Mouse (Mus musculus) intestine, embryonic 15.5 days (tissue): ENCODE measurements around the gene Prss38. TPM values are rescaled to one million over a fixed set of nuclear protein-coding genes. Genes with fewer than 3 reads are reported as not detected.

Experiments
- ATAC-seq: fragments of 200-750 bp; cut with Nextera tagmentation; 2 replicates; pipeline ENCODE4 v1.8.0; 2017; ENCODE audit warnings: moderate TSS enrichment, moderate library complexity
- H3K27ac ChIP-seq: fragments of 300-500 bp; sonication (generic); 2 replicates; pipeline ENCODE4 v1.5.1; 2015; ENCODE audit warnings: mild to moderate bottlenecking, inconsistent platforms
- H3K27me3 ChIP-seq: fragments of 300-500 bp; sonication (generic); replicated peaks from 2 replicates; pipeline ENCODE4 v1.6.1; 2015; ENCODE audit warnings: inconsistent platforms
- H3K36me3 ChIP-seq: fragments of 300-500 bp; sonication (generic); 2 replicates; pipeline ENCODE4 v1.6.1; 2015; ENCODE audit warnings: inconsistent platforms
- H3K4me1 ChIP-seq: fragments of 300-500 bp; sonication (generic); replicated peaks from 2 replicates; pipeline ENCODE4 v1.6.1; 2015; ENCODE audit warnings: inconsistent platforms
- H3K4me2 ChIP-seq: fragments of 300-500 bp; sonication (generic); replicated peaks from 2 replicates; pipeline ENCODE4 v1.6.1; 2015; ENCODE audit warnings: mild to moderate bottlenecking, inconsistent platforms
- H3K4me3 ChIP-seq: fragments of 300-500 bp; sonication (generic); replicated peaks from 2 replicates; pipeline ENCODE4 v1.5.1; 2015; ENCODE audit warnings: inconsistent platforms
- H3K9ac ChIP-seq: fragments of 300-500 bp; sonication (generic); 2 replicates; pipeline ENCODE4 v1.6.1; 2015; ENCODE audit warnings: inconsistent platforms
- H3K9me3 ChIP-seq: fragments of 300-500 bp; sonication (generic); 2 replicates; pipeline ENCODE4 v1.6.1; 2016; ENCODE audit warnings: inconsistent platforms
- WGBS: fragments of 180-500 bp; shearing (Covaris S2); methylation state at CpG from one replicate; pipeline ENCODE4 v1.1.7; 2015; 5-methylcytosine and 5-hydroxymethylcytosine counted together
- polyA plus RNA-seq: library from polyadenylated mRNA; unstranded; fragments of >200 nt; fragmentation: Nextera tagmentation; extraction: Ambion mirVana; gene quantifications from 2 replicates; pipeline ENCODE4 v1.2.1, GENCODE M21; 2015

Prss38 gene
- polyA plus RNA-seq, 1 experiment from 2014 or later, result not detected

- no peaks in the 10 kb centered on the region for H3K36me3 ChIP-seq
- H3K9me3 ChIP-seq, result no peaks in the 10 kb centered on the region
- WGBS, result 6% methylated on average over 1 of the region's 1 CpGs
- H3K4me2 ChIP-seq, result no peak overlapping the region
- peaks cover 13% of the 10 kb centered on the region for H3K4me1 ChIP-seq
- H3K4me3 ChIP-seq, result no peak overlapping the region
- no peaks in the 10 kb centered on the region for H3K27me3 ChIP-seq
- H3K27ac ChIP-seq, result no peak overlapping the region
- no peak overlapping the region for H3K9ac ChIP-seq
- ATAC-seq, result peak; percentile 50
Observed at GRCm38 (mm10) chr11:59336381-59336780, 39.1 kb downstream of the Prss38 start.

- H3K36me3 ChIP-seq, result no peaks in the 10 kb centered on the region
- no peak overlapping the region for H3K4me2 ChIP-seq
- ATAC-seq, result no peak
- H3K4me1 ChIP-seq, result peaks cover 17% of the 10 kb centered on the region
- H3K27ac ChIP-seq, result no peak overlapping the region
- H3K4me3 ChIP-seq, result no peak overlapping the region
- H3K9ac ChIP-seq, result no peak overlapping the region
- H3K27me3 ChIP-seq, result no peaks in the 10 kb centered on the region
- no peaks in the 10 kb centered on the region for H3K9me3 ChIP-seq
- WGBS, result 46% methylated on average over 2 of the region's 2 CpGs
Observed at GRCm38 (mm10) chr11:59335942-59336341, 39.5 kb downstream of the Prss38 start.

GRCm38 (mm10) chr11:59335150-59335549 lies 40.3 kb downstream of the Prss38 start:
- Histone ChIP-seq H3K4me2 (no peak overlapping the region), H3K36me3 (no peaks in the 10 kb centered on the region), H3K4me3 (no peak overlapping the region), H3K4me1 (peaks cover 19% of the 10 kb centered on the region), H3K27me3 (no peaks in the 10 kb centered on the region), H3K9ac (no peak overlapping the region), H3K27ac (no peak overlapping the region), H3K9me3 (no peaks in the 10 kb centered on the region)
- WGBS, result 76% methylated on average over 4 of the region's 4 CpGs
- ATAC-seq, result no peak

GRCm38 (mm10) chr11:59332938-59333337 lies 42.5 kb downstream of the Prss38 start:
- no peaks in the 10 kb centered on the region for H3K27me3 ChIP-seq
- H3K9me3 ChIP-seq, result no peaks in the 10 kb centered on the region
- no peak overlapping the region for H3K4me2 ChIP-seq
- H3K36me3 ChIP-seq, result no peaks in the 10 kb centered on the region
- peaks cover 19% of the 10 kb centered on the region for H3K4me1 ChIP-seq
- no peak overlapping the region for H3K4me3 ChIP-seq
- ATAC-seq, result no peak
- 42% methylated on average over 9 of the region's 9 CpGs for WGBS
- H3K27ac ChIP-seq, result no peak overlapping the region
- H3K9ac ChIP-seq, result no peak overlapping the region

- peak overlapping the region; percentile 11; the same call in 1 of the 2 replicates for H3K4me2 ChIP-seq
- no peaks in the 10 kb centered on the region for H3K36me3 ChIP-seq
- no peak overlapping the region for H3K9ac ChIP-seq
- H3K9me3 ChIP-seq, result no peaks in the 10 kb centered on the region
- no peaks in the 10 kb centered on the region for H3K27me3 ChIP-seq
- H3K4me1 ChIP-seq, result peaks cover 15% of the 10 kb centered on the region
- WGBS, result 71% methylated on average over 16 of the region's 16 CpGs
- no peak overlapping the region for H3K27ac ChIP-seq
- ATAC-seq, result peak; percentile 76
- no peak overlapping the region for H3K4me3 ChIP-seq
Observed at GRCm38 (mm10) chr11:59331167-59331869, 44.1 kb downstream of the Prss38 start.

- Histone ChIP-seq H3K4me1 (0 out of 2 replicates have a peak, but pooled peaks cover 12% of the 10 kb centered on the region), H3K27ac (no peak overlapping the region), H3K27me3 (no peaks in the 10 kb centered on the region), H3K4me2 (no peak overlapping the region), H3K4me3 (no peak overlapping the region), H3K9ac (no peak overlapping the region), H3K36me3 (no peaks in the 10 kb centered on the region), H3K9me3 (no peaks in the 10 kb centered on the region)
- 52% methylated on average over 5 of the region's 5 CpGs for WGBS
- peak; percentile 51 for ATAC-seq
Observed at GRCm38 (mm10) chr11:59330560-59330959, 44.9 kb downstream of the Prss38 start.

- WGBS, result 59% methylated on average over 6 of the region's 6 CpGs
- no peaks in the 10 kb centered on the region for H3K27me3 ChIP-seq
- no peak overlapping the region for H3K4me2 ChIP-seq
- H3K4me3 ChIP-seq, result no peak overlapping the region
- H3K4me1 ChIP-seq, result peaks cover 15% of the 10 kb centered on the region; the same call in 1 of the 2 replicates
- H3K9me3 ChIP-seq, result no peaks in the 10 kb centered on the region
- no peak overlapping the region for H3K9ac ChIP-seq
- no peak for ATAC-seq
- no peaks in the 10 kb centered on the region for H3K36me3 ChIP-seq
- H3K27ac ChIP-seq, result no peak overlapping the region
Observed at GRCm38 (mm10) chr11:59329616-59330015, 45.8 kb downstream of the Prss38 start.

- Histone ChIP-seq H3K27ac (no peak overlapping the region), H3K9me3 (no peaks in the 10 kb centered on the region), H3K27me3 (no peaks in the 10 kb centered on the region), H3K4me3 (no peak overlapping the region), H3K9ac (no peak overlapping the region), H3K36me3 (no peaks in the 10 kb centered on the region), H3K4me2 (no peak overlapping the region), H3K4me1 (peaks cover 15% of the 10 kb centered on the region; the same call in 1 of the 2 replicates)
- WGBS, result 86% methylated on average over 18 of the region's 18 CpGs
- no peak for ATAC-seq
Observed at GRCm38 (mm10) chr11:59327625-59328024, 47.8 kb downstream of the Prss38 start.

GRCm38 (mm10) chr11:59324777-59325176 lies 50.7 kb downstream of the Prss38 start:
- no peak overlapping the region for H3K9ac ChIP-seq
- H3K4me3 ChIP-seq, result no peak overlapping the region
- peak; percentile 66 for ATAC-seq
- H3K27ac ChIP-seq, result no peak overlapping the region
- no peaks in the 10 kb centered on the region for H3K36me3 ChIP-seq
- 43% methylated on average over 5 of the region's 5 CpGs for WGBS
- peaks cover 5% of the 10 kb centered on the region; the same call in 1 of the 2 replicates for H3K4me1 ChIP-seq
- H3K9me3 ChIP-seq, result no peaks in the 10 kb centered on the region
- no peak overlapping the region for H3K4me2 ChIP-seq
- H3K27me3 ChIP-seq, result no peaks in the 10 kb centered on the region

GRCm38 (mm10) chr11:59322988-59323387 lies 52.5 kb downstream of the Prss38 start:
- Histone ChIP-seq H3K4me3 (no peak overlapping the region), H3K9ac (no peak overlapping the region), H3K36me3 (no peaks in the 10 kb centered on the region), H3K9me3 (no peaks in the 10 kb centered on the region), H3K4me2 (no peak overlapping the region), H3K27ac (no peak overlapping the region), H3K27me3 (no peaks in the 10 kb centered on the region), H3K4me1 (peaks cover 5% of the 10 kb centered on the region; the same call in 1 of the 2 replicates)
- ATAC-seq, result no peak
- 77% methylated on average over 3 of the region's 3 CpGs for WGBS

Other genes with a start within 250 kb of the Prss38 start
- 1.3 TPM in 2 replicates for gene Obscn, start 239.3 kb downstream of the Prss38 start, polyA plus RNA-seq
- gene Iba57, start 211.9 kb downstream of the Prss38 start, polyA plus RNA-seq, result 6.6 and 8.0 TPM in 2 replicates
- gene Gjc2, start 192.4 kb downstream of the Prss38 start, polyA plus RNA-seq, result 1.1 and 1.3 TPM in 2 replicates
- gene Guk1, start 183.4 kb downstream of the Prss38 start, polyA plus RNA-seq, result 109 and 126 TPM in 2 replicates
- 101 and 103 TPM in 2 replicates for gene Mrpl55, start 173.2 kb downstream of the Prss38 start, polyA plus RNA-seq
- gene 2310033P09Rik, start 167.3 kb downstream of the Prss38 start, polyA plus RNA-seq, result 29.1 and 30.2 TPM in 2 replicates
- 688 and 694 TPM in 2 replicates for gene Arf1, start 147.4 kb downstream of the Prss38 start, polyA plus RNA-seq
- gene Wnt3a, start 84.9 kb downstream of the Prss38 start, polyA plus RNA-seq, result not detected in 2 replicates
- gene Wnt9a, start 68.7 kb downstream of the Prss38 start, polyA plus RNA-seq, result 3.4 and 4.2 TPM in 2 replicates
- 9.3 and 9.4 TPM in 2 replicates for gene Jmjd4, start 74.4 kb upstream of the Prss38 start, polyA plus RNA-seq
- 78.1 and 82.9 TPM in 2 replicates for gene Snap47, start 75.5 kb upstream of the Prss38 start, polyA plus RNA-seq
- 4.7 and 5.3 TPM in 2 replicates for gene Zfp867, start 96.8 kb upstream of the Prss38 start, polyA plus RNA-seq
- gene Zkscan17, start 151.1 kb upstream of the Prss38 start, polyA plus RNA-seq, result 16.3 and 16.4 TPM in 2 replicates
- gene Nlrp3, start 165.9 kb upstream of the Prss38 start, polyA plus RNA-seq, result 0.35 and 0.36 TPM in 2 replicates
- gene Olfr222, start 200.6 kb upstream of the Prss38 start, polyA plus RNA-seq, result not detected in 2 replicates
- not detected in 2 replicates for gene Olfr223, start 217.6 kb upstream of the Prss38 start, polyA plus RNA-seq